Mouse (Mus musculus) bone marrow macrophage, adult 2 months (primary cell): Measurements from ENCODE around the gene Vipr1. TPM values are rescaled to one million over a fixed set of nuclear protein-coding genes. Genes with fewer than 3 reads are reported as not detected.
"Not testable (repeated sequence)": the region's sequence is repeated elsewhere in the genome, so short reads cannot be mapped to it uniquely, and the experiment has no call there.

ENCODE experiments used
- H3K27ac ChIP-seq: 2 replicates; pipeline ENCODE4 v1.5.1; 2012; ENCODE audit warnings: low read depth, low read length; ENCODE audit not compliant: insufficient read depth
- H3K4me1 ChIP-seq: 2 replicates; pipeline ENCODE4 v1.6.1; 2012; ENCODE audit warnings: low read length; ENCODE audit not compliant: control insufficient read depth, insufficient read depth
- H3K4me3 ChIP-seq: 2 replicates; pipeline ENCODE4 v1.5.1; 2012; ENCODE audit warnings: mild to moderate bottlenecking, low read length, moderate library complexity; ENCODE audit not compliant: insufficient read depth
- CTCF ChIP-seq: IDR thresholded peaks from 2 replicates; pipeline ENCODE4 v1.5.1; 2012; ENCODE audit warnings: low read depth, mild to moderate bottlenecking, low read length, moderate library complexity
- POLR2A ChIP-seq: IDR thresholded peaks from 2 replicates; pipeline ENCODE4 v1.6.1; 2012; ENCODE audit warnings: mild to moderate bottlenecking, low read depth, low read length, borderline replicate concordance
- polyA plus RNA-seq: library from polyadenylated mRNA; stranded (reverse); fragments of >200 nt; gene quantifications from 2 replicates; pipeline ENCODE4 v1.2.4, GENCODE M21; 2012; ENCODE audit not compliant: missing spikeins, insufficient read depth, insufficient read length

Gene Vipr1
- polyA plus RNA-seq = 4.1 and 4.8 TPM in 2 replicates

DNA sequence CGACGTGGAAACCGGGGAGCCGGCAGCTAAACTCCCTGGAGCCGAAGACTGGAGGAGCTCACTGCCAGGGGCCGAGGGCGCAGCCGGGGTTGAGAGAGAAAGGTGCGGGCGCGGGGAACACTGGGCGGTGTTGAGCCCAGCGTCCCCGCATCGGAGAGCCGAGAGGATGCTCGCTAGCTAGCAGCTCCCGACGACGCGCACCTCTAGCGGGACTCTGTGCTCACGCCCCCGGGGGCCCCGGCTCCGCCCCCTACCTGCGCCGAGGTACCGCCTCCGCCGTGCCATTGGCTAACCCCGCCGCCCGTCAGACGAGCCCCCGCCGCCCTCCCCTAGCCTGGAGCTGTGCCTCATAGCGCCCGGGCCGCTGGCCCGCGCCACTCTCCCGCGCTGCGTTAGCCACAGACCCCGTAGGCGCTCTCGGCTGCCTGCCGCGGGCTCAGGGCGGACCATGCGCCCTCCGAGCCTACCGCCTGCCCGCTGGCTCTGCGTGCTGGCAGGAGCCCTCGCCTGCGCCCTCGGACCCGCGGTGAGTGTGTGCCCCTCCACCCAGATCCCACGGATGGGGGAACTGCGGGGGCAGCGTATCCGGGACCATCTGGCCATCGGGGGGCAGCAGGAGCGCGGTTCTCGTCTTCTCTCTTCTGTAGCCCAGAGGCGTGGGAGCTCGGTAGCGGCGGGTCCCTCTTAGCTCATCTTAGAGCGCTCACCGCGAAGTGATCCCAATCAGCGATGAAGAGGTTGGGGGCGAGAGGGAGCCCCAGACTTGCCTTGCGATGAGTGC is at the start of gene Vipr1:
Vipr1 (plus strand) TSS at position 316 of the 781 bp plus-strand sequence.
- Histone ChIP-seq H3K4me1 (peaks cover 11% of the 10 kb centered on the region), H3K27ac (no peak within 1 kb of the TSS), H3K4me3 (peak within 1 kb of the TSS; percentile 54)
- TF ChIP-seq POLR2A (no peak), CTCF (no peak)

DNA sequence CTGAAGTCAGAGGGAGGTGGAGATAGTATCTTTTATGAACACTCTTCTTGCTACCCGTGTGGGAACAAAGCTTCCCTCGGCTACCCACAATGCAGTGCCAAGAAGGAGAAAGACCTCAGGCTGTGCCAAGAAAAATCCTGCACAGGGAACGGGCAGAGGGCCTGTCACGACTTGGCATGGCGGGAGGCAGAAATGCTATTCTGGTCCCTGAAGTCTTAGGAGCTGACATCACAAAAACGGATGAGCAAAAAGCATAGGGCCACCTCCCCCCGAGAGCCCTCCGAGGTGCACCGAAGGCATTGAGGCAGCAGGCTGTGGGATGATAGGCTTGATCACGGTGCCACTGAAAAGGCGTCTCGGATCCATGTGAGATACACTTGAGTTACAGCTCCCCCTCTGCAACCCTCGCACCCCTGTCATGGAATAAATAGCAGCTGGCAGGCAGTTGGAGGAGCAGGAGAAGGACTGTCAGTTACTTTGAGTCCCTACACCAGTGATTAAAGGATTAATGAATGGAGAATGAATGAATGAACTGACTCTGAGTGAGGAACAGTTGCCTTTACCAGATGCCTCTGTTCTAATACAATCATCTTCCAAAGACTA is 49.5 kb upstream of the Vipr1 start:
- no peak for TF ChIP-seq POLR2A
- TF ChIP-seq CTCF = no peak
- H3K27ac ChIP-seq = no peak overlapping the region
- peaks cover 62% of the 10 kb centered on the region for H3K4me1 ChIP-seq
- no peak overlapping the region for H3K4me3 ChIP-seq

DNA sequence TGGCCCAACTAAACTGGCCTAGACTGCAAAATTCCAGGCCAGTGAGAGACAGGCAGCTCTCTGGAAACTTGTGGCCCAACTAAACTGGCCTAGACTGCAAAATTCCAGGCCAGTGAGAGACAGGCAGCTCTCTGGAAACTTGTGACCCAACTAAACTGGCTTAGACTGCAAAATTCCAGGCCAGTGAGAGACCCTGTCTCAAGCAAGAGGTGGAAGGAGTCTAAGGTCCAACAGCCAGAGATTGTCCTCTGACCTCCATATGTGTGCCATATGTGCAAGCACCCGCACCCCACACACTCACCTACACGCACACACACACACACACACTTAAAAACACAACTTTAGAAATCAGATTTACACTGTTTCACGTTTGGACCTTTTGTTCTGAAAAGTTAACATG is 48.7 kb upstream of the Vipr1 start:
- H3K4me3 ChIP-seq, H3K27ac ChIP-seq: not testable (repeated sequence)
- peaks cover 67% of the 10 kb centered on the region for H3K4me1 ChIP-seq

DNA sequence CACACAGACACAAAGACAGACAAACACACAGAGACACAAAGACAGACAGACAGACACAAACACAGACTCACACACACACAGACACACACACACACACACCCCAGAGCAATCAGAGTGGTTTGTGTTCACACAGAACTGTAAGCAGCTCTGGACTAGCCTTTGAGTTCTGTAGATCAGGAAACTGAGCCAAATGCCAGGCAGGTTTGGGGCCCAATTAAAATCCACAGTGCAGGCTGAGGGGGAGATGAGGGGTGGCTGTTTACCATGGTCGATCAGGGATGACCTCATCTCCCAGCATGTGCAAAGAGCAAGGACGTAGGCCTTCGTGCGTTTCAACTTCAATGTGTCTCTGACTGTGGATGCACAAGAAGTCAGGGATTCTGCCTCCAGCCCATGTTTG is 47.7 kb upstream of the Vipr1 start:
- TF ChIP-seq CTCF (no peak), POLR2A (no peak)
- peaks cover 73% of the 10 kb centered on the region for H3K4me1 ChIP-seq
- no peak overlapping the region for H3K27ac ChIP-seq
- no peak overlapping the region for H3K4me3 ChIP-seq

DNA sequence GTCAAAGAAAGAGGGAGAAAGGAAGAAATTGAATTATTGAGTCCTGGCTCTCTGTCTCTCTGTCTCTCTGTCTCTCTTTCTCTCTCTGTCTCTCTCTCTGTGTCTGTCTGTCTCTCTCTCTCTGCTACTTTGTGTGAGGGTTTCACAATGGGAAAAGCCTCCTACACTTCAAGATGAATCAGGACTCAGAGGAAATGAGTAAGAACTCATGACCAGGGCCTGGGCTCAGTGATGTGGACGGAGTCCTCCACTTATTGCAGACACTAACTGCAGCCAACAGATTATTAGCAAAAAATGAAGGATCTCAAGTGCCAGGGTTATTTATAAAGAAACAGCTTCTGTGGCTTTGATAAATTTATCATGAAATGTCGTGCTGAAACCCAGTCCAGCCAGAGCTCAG is 44.4 kb upstream of the Vipr1 start:
- H3K4me1 ChIP-seq = peaks cover 83% of the 10 kb centered on the region
- H3K27ac ChIP-seq = peak overlapping the region; percentile 95
- TF ChIP-seq POLR2A = no peak
- no peak for TF ChIP-seq CTCF
- peak overlapping the region; percentile 11 for H3K4me3 ChIP-seq

DNA sequence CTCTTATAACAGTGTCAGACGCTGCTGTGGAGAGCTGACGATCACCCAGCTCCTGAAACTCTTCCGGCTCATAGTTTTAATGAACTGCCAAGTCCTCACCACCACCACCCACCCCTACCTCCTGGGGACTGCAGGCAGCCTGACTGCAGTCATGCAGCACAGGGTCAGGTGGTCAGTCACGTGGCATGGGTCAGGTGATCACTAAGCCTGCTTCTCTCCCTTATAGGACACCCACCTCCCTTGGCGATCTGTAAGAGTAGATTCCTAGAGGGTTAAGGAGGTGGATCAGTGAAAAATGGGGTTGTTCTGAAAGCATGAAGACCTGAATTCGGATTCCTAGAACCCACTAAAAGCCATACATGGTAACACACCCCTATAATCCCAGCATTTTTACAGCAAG is 43.0 kb upstream of the Vipr1 start:
- H3K27ac ChIP-seq = peak overlapping the region; percentile 95

DNA sequence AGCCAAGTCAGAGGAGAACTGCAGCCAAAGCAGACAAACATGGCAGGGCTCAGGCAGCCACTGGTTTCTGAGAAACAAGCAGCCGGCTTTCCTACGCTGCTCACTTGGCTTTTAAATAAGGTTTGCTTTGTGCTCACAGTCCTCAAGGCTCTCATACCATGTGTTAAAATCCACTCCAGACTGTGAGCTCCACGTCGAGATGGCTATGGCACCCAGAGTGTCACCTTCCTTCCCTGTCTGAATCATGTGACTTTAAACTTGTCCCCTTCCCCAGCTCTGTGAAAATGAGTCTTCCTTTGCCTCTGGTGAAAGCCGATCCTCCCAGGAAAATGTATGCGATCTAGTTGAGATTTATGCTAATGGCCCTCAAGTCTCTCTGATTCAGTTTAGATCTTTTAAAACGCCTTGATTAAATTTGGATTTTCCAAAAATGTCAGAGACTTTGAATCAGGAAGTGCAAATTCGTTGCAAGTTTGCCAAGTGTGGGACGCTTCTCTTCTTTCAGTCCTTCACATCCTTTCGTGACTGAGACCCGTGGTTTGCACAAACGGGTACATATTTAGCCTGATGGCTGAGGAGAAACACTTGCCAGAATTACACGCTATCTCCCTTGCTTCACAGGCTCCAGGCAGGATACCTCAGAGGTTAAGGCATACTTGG is 42.2 kb upstream of the Vipr1 start:
- H3K4me3 ChIP-seq = no peak overlapping the region
- H3K27ac ChIP-seq = peak overlapping the region; percentile 20
- TF ChIP-seq CTCF = no peak
- no peak for TF ChIP-seq POLR2A
- peaks cover 64% of the 10 kb centered on the region for H3K4me1 ChIP-seq

More for the DNA sequence above, 43.0 kb upstream of the Vipr1 start:
- TF ChIP-seq POLR2A (no peak), CTCF (no peak)
- peaks cover 71% of the 10 kb centered on the region for H3K4me1 ChIP-seq
- no peak overlapping the region for H3K4me3 ChIP-seq

DNA sequence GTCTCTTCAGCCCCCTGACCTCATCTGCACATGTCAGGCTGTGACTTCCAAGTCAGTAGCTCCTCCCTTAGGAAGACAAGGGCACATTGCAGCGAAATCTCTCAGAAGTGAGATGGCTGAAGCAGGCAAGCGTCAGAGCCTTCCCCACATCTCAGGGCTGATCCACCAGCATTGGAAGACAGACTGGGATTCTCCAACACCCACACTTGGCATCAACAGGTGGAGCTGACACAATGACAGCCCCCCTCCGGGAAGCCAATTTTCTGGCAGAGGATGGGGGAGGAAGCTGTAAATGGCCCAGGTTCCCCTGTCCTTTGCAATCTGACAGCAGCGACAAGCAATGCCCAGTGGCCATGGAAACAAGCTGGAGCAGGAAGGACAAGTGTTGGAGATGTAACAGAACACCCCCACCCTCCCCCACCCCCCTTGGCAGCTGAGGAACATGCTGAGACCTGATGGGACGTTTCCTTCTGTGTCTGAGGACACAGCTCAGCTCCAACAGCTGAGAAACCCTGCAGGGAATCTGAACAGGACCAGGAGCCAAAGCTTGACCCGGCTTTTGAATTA is 41.6 kb upstream of the Vipr1 start:
- peak overlapping the region; percentile 20 for H3K27ac ChIP-seq
- no peak overlapping the region for H3K4me3 ChIP-seq
- H3K4me1 ChIP-seq = peaks cover 62% of the 10 kb centered on the region
- TF ChIP-seq CTCF = no peak
- no peak for TF ChIP-seq POLR2A

DNA sequence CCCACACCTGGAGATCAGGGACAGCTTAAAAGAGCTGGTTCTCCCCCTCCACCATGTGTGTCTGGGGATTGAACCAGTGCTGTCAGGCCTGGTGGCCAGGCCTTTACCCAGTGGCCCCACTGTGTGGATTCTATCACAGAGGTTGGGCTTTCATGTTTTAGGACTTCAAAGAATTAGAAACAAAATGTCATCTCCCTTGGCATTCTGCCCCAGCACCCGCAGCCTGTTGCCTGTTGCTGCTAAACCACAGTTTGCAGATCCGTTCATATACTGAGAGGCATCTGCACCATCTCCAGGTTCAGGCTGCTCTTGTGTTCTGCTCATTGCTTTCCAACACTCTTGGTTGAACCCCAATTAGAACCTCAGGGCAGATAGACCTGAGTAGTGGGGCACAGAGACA is 40.1 kb upstream of the Vipr1 start:
- TF ChIP-seq CTCF (no peak), POLR2A (no peak)
- Histone ChIP-seq H3K4me3 (no peak overlapping the region), H3K4me1 (peaks cover 48% of the 10 kb centered on the region), H3K27ac (no peak overlapping the region)
